Mouse (Mus musculus): ENCODE measurements around the gene Eci2.

DNA sequence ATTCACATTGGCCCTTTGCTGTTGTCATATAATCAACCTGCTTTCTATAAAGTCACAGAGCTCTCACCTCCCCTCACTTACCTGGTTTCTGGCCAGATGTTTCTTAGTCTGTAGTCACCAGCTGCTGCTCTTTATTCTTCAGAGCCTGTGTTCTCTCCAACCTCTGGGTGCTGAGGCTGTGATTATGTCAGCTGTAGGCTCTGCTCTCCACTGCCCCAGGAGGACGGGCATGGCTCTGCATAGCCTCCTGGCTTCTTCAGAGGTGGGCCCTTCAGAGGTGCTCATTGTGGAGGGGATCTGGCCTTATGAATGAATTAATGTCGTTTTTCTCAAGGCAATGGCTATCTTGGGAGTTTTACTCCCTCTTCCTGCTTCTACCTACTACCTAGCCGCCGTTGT lies 4.8 kb upstream of the Eci2 start:
- TF ChIP-seq MYC (IDR thresholded peaks at IDR 0.05; ENCODE audit: low read depth, low read length) (no peak), MAFK (IDR thresholded peaks at IDR 0.05; ENCODE audit: insufficient replicate concordance, low read length) (no peak), ELF1 (IDR thresholded peaks at IDR 0.05; ENCODE audit: low read depth, low read length) (no peak), MXI1 (IDR thresholded peaks at IDR 0.05; ENCODE audit: low read depth, low read length) (no peak), HCFC1 (IDR thresholded peaks at IDR 0.05; ENCODE audit: low read depth, low read length) (no peak)

All from CH12.LX (cell line).